Mouse (Mus musculus): ENCODE data around the gene Olfr667. TPM values are rescaled to one million over a fixed set of nuclear protein-coding genes. Genes with fewer than 3 reads are reported as not detected.

Gene Olfr667
- polyA plus RNA-seq (2014; fragmentation: Illumina TruSeq; extraction: RNeasy Lipid Tissue Mini Kit (QIAGEN cat#74804); ENCODE audit: low read depth, low replicate concordance) = not detected

DNA sequence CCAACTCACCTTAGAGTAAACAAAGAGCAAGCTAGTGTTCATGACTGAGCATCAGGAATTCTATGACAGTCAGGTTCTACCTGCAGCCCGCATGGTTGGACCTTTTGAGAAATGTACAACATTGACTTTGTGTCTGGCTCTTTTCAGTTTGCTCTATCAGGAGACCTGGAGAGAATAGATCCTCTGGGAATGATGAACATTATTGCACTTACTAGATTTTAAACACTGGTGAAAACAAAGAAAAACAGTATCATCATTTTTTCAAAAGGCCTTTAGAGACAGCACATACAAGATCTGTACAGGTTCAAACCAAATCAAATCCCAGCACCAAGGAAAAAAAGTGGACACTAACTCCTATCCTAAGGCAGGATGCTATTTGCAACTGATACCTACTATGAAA, at the start of gene Olfr667:
TSS of gene Olfr667 (minus strand) at position 101 of the 400 bp plus-strand sequence.

DNA sequence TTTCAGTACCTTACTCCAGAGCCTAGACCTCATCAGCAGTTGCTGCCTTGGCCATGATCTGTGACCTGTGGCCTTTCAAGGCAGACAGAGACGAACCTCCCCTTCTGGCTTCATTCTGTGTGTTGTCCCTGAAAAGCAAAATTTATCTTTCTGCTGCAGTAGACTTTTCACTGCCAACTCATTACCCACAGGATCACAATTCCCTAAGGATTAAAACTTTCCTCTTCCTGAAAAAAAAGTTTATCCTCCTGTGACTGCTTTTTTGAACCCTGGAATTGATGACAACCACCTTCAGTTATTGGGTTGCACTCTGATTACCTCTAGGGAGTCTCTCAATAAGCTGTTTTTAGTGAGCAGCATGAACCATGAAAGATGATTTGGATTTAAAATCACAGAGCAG, 41.2 kb upstream of the Olfr667 start, which contains the start of gene Olfr670:
TSS of gene Olfr670 (minus strand) at position 101 of the 400 bp plus-strand sequence.

DNA sequence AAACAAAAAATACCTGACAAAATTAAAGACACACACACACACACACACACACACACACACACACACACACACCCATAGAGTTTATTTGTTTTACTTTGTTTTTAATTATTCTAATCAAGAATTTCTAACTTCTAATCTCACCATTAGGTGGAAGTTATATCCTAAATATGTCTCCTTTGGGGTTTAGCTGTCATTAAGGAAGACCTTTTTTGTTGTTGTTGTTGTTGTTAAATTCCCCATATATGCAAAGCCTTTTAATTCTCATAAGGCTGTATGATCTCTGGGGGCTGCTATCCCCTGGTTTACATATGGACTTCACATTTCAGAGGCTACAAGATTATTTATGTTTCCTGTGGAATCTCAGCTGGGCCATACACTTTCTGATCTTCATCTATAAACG, 12.7 kb upstream of the Olfr667 start, which contains the start of gene Olfr669:
TSS of gene Olfr669 (plus strand) at position 301 of the 400 bp plus-strand sequence.

DNA sequence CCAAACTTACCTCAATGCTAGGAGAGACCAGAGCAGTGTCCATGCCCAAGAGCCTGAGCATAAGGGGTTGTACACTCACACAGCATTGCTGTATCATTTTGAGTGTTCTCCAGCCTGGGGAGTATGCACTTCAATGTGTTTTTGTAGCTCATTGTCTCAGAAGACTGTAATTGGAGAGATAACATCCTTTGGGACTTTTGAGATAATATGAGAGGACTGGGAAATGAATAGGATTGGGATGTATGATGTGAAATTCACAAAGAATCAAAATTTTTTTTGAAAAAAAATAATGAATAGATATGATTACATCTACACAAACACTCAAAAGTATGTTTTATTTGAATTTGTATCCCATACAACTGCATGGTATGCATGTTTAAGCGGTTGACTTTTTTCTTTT, 6.7 kb upstream of the Olfr667 start, which contains the start of gene Olfr668:
TSS of gene Olfr668 (minus strand) at position 101 of the 400 bp plus-strand sequence.

DNA sequence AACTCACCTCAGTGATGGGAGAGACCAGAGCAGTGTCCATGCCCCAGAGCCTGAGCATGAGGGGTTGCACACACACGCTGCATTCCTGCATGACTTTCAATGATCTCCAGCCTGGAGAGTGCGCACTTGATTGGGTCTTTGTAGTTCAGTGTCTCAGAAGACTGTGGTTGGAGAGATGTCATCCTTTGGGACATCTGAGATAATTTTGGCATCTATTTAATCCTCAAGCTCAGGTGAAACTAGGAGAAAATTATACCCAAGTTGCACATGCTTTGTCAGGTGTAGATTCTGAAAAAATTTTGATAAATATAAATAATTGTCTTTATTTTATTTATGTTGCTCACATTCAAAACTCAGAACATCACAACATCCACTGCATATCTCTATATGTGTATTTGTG, 25.4 kb downstream of the Olfr667 start, which contains the start of gene Olfr666:
TSS of gene Olfr666 (minus strand) at position 101 of the 400 bp plus-strand sequence.

DNA sequence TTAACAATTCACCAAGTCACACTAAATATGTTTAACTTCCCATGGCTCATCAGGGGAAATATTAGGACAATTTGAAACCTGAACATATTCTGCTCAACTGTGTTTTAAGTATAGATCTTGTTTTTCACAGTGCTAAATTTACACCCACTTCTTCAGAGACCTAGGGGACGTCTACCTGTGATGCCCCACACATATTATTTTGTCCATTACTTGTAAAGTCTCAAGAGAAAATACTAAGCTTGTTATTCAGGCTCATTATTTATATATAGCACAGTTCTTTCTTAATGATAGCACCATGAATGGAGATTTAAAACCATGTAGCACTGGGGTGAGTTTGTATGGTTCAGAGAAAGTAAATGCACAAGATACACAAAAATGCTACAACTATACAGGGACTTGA, 43.6 kb downstream of the Olfr667 start, which contains the start of gene Olfr665:
TSS of gene Olfr665 (plus strand) at position 301 of the 400 bp plus-strand sequence.

Other genes starting within 250 kb of the Olfr667 start
- gene Olfr661, start 235.0 kb downstream of the Olfr667 start, polyA plus RNA-seq (2014; fragmentation: Illumina TruSeq; extraction: RNeasy Lipid Tissue Mini Kit (QIAGEN cat#74804); ENCODE audit: low read depth, low replicate concordance) = not detected
- not detected for gene Usp17le, start 144.0 kb downstream of the Olfr667 start, polyA plus RNA-seq (2014; fragmentation: Illumina TruSeq; extraction: RNeasy Lipid Tissue Mini Kit (QIAGEN cat#74804); ENCODE audit: low read depth, low replicate concordance)
- gene Usp17lb, start 78.9 kb downstream of the Olfr667 start, polyA plus RNA-seq (2014; fragmentation: Illumina TruSeq; extraction: RNeasy Lipid Tissue Mini Kit (QIAGEN cat#74804); ENCODE audit: low read depth, low replicate concordance) = not detected
- gene Usp17la, start 64.5 kb downstream of the Olfr667 start, polyA plus RNA-seq (2014; fragmentation: Illumina TruSeq; extraction: RNeasy Lipid Tissue Mini Kit (QIAGEN cat#74804); ENCODE audit: low read depth, low replicate concordance) = not detected
- not detected for gene Olfr665, start 43.5 kb downstream of the Olfr667 start, polyA plus RNA-seq (2014; fragmentation: Illumina TruSeq; extraction: RNeasy Lipid Tissue Mini Kit (QIAGEN cat#74804); ENCODE audit: low read depth, low replicate concordance)
- not detected for gene Olfr666, start 25.5 kb downstream of the Olfr667 start, polyA plus RNA-seq (2014; fragmentation: Illumina TruSeq; extraction: RNeasy Lipid Tissue Mini Kit (QIAGEN cat#74804); ENCODE audit: low read depth, low replicate concordance)
- gene Olfr668, start 6.6 kb upstream of the Olfr667 start, polyA plus RNA-seq (2014; fragmentation: Illumina TruSeq; extraction: RNeasy Lipid Tissue Mini Kit (QIAGEN cat#74804); ENCODE audit: low read depth, low replicate concordance) = not detected
- not detected for gene Olfr669, start 12.8 kb upstream of the Olfr667 start, polyA plus RNA-seq (2014; fragmentation: Illumina TruSeq; extraction: RNeasy Lipid Tissue Mini Kit (QIAGEN cat#74804); ENCODE audit: low read depth, low replicate concordance)
- not detected for gene Olfr670, start 41.1 kb upstream of the Olfr667 start, polyA plus RNA-seq (2014; fragmentation: Illumina TruSeq; extraction: RNeasy Lipid Tissue Mini Kit (QIAGEN cat#74804); ENCODE audit: low read depth, low replicate concordance)
- not detected for gene Olfr671, start 57.6 kb upstream of the Olfr667 start, polyA plus RNA-seq (2014; fragmentation: Illumina TruSeq; extraction: RNeasy Lipid Tissue Mini Kit (QIAGEN cat#74804); ENCODE audit: low read depth, low replicate concordance)
- not detected for gene Olfr672, start 80.5 kb upstream of the Olfr667 start, polyA plus RNA-seq (2014; fragmentation: Illumina TruSeq; extraction: RNeasy Lipid Tissue Mini Kit (QIAGEN cat#74804); ENCODE audit: low read depth, low replicate concordance)
- not detected for gene Olfr675, start 107.0 kb upstream of the Olfr667 start, polyA plus RNA-seq (2014; fragmentation: Illumina TruSeq; extraction: RNeasy Lipid Tissue Mini Kit (QIAGEN cat#74804); ENCODE audit: low read depth, low replicate concordance)
- not detected for gene Olfr676, start 111.2 kb upstream of the Olfr667 start, polyA plus RNA-seq (2014; fragmentation: Illumina TruSeq; extraction: RNeasy Lipid Tissue Mini Kit (QIAGEN cat#74804); ENCODE audit: low read depth, low replicate concordance)
- not detected for gene Olfr677, start 129.9 kb upstream of the Olfr667 start, polyA plus RNA-seq (2014; fragmentation: Illumina TruSeq; extraction: RNeasy Lipid Tissue Mini Kit (QIAGEN cat#74804); ENCODE audit: low read depth, low replicate concordance)
- not detected for gene Olfr678, start 143.0 kb upstream of the Olfr667 start, polyA plus RNA-seq (2014; fragmentation: Illumina TruSeq; extraction: RNeasy Lipid Tissue Mini Kit (QIAGEN cat#74804); ENCODE audit: low read depth, low replicate concordance)
- gene Olfr679, start 159.7 kb upstream of the Olfr667 start, polyA plus RNA-seq (2014; fragmentation: Illumina TruSeq; extraction: RNeasy Lipid Tissue Mini Kit (QIAGEN cat#74804); ENCODE audit: low read depth, low replicate concordance) = not detected
- not detected for gene Olfr680-ps1, start 171.3 kb upstream of the Olfr667 start, polyA plus RNA-seq (2014; fragmentation: Illumina TruSeq; extraction: RNeasy Lipid Tissue Mini Kit (QIAGEN cat#74804); ENCODE audit: low read depth, low replicate concordance)
- not detected for gene Olfr681, start 195.4 kb upstream of the Olfr667 start, polyA plus RNA-seq (2014; fragmentation: Illumina TruSeq; extraction: RNeasy Lipid Tissue Mini Kit (QIAGEN cat#74804); ENCODE audit: low read depth, low replicate concordance)
- not detected for gene Olfr683, start 225.5 kb upstream of the Olfr667 start, polyA plus RNA-seq (2014; fragmentation: Illumina TruSeq; extraction: RNeasy Lipid Tissue Mini Kit (QIAGEN cat#74804); ENCODE audit: low read depth, low replicate concordance)
- not detected for gene Olfr684, start 242.2 kb upstream of the Olfr667 start, polyA plus RNA-seq (2014; fragmentation: Illumina TruSeq; extraction: RNeasy Lipid Tissue Mini Kit (QIAGEN cat#74804); ENCODE audit: low read depth, low replicate concordance)

Measured in adrenal gland, adult 10 weeks (tissue).